Mouse (Mus musculus): Measurements from ENCODE around the gene Mterf4. TPM values are rescaled to one million over a fixed set of nuclear protein-coding genes. Genes with fewer than 3 reads are reported as not detected.

The Mterf4 gene
- total RNA-seq (2014; rRNA removed), result 31.5 and 31.9 TPM in 2 replicates
- 18.9 and 24.4 TPM in 2 replicates for polyA plus RNA-seq (2015; fragmentation: Nextera tagmentation; extraction: Ambion mirVana)

DNA sequence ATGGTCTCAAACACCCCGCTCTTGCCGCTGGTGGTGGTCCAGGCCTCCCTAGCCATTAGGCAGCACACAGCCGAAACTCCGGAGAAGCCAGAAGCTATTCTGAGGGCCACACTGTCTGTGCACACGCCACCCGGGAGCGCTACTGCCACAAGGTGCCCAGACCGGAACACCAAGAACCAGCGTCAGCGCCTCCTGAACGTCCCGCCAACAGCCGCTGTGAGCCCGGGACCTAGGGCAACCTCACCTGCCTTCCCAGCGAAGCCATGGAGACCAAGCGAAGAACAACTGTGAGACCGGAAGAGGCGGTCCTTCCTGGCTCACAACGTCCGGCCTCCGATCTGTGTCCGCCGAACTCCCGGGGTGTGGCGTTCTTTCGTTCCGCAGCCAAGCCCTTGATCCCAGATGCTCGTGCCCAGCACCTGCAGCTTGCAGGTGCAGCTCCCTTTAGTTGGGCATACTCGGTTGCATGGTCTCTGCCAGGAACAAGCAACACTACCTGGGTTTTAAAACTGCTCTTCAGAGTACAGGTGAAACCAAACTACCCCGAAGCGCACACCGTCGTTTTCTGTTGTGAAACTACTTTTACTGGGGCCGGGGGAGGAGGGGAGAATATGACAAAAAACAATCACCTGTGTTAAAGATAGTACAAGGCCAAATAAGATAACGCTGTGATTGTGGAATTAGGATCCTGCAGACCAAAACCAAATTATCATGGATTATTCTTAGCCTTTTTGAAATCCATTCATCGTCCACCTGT is at the start of gene Mterf4:
Gene Mterf4 (minus strand): TSS at position 335 of the 757 bp plus-strand sequence.
- 7% methylated on average over 36 of the region's 36 CpGs for WGBS
- peak; percentile 90 for DNase-seq
- Histone ChIP-seq H3K27me3 (ENCODE audit: insufficient read depth, low read length) (no peaks in the 10 kb centered on the region), H3K4me3 (ENCODE audit: low read depth, low read length) (peak within 1 kb of the TSS; percentile 86), H3K9me3 (ENCODE audit: low read length) (no peaks in the 10 kb centered on the region), H3K9ac (peak within 1 kb of the TSS; percentile 72), H3K4me2 (ENCODE audit: low read depth) (peak within 1 kb of the TSS; percentile 74), H3K36me3 (ENCODE audit: insufficient read depth) (peaks cover 26% of the 10 kb centered on the region), H3K27ac (ENCODE audit: low read depth, low read length) (peak within 1 kb of the TSS; percentile 69), H3K4me1 (ENCODE audit: insufficient read depth) (peaks cover 8% of the 10 kb centered on the region)
- peak; percentile 99 for ATAC-seq
- peak; percentile 30; the same call in 1 of the 2 replicates for TF ChIP-seq CTCF (IDR thresholded peaks at IDR 0.05; ENCODE audit: low read depth)

GRCm38 (mm10) chr1:93352724-93353123 is 47.0 kb upstream of the Mterf4 start:
- no peak for ATAC-seq
- H3K36me3 ChIP-seq (ENCODE audit: insufficient read depth), result peaks cover 69% of the 10 kb centered on the region
- no peaks in the 10 kb centered on the region for H3K27me3 ChIP-seq (ENCODE audit: insufficient read depth, low read length)
- no peaks in the 10 kb centered on the region for H3K4me1 ChIP-seq (ENCODE audit: insufficient read depth)
- DNase-seq, result no peak
- 73% methylated on average over 2 of the region's 2 CpGs for WGBS
- no peak overlapping the region for H3K27ac ChIP-seq (ENCODE audit: low read depth, low read length)
- H3K4me3 ChIP-seq (ENCODE audit: low read depth, low read length), result no peak overlapping the region
- no peak for TF ChIP-seq CTCF (IDR thresholded peaks at IDR 0.05; ENCODE audit: low read depth)
- no peak overlapping the region for H3K9ac ChIP-seq
- H3K9me3 ChIP-seq (ENCODE audit: low read length), result no peaks in the 10 kb centered on the region
- H3K4me2 ChIP-seq (ENCODE audit: low read depth), result no peak overlapping the region

DNA sequence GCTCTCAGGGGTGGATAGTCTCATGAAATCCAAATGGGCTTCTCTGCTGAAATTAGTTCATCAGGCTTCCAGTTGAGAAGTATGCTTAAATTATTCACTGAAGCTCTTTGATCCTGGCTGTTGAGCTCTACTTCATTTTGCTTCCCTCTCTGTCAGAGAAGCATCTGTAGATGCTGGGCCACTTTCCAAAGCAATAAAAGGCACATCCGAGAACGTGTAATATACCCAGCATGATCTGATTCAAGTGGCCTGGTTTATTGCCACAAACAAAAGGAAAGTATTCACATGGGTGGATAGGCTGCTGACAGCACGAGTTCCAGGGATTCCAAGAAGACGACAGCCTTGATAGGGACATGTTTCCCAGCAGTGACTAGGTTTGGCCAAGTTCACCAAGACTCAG is 44.0 kb upstream of the Mterf4 start:
- no peak for TF ChIP-seq CTCF (IDR thresholded peaks at IDR 0.05; ENCODE audit: low read depth)
- H3K4me3 ChIP-seq (ENCODE audit: low read depth, low read length), result no peak overlapping the region
- H3K27ac ChIP-seq (ENCODE audit: low read depth, low read length), result no peak overlapping the region
- H3K4me1 ChIP-seq (ENCODE audit: insufficient read depth), result 0 out of 2 replicates have a peak, but pooled peaks cover under 1% of the 10 kb centered on the region
- 57% methylated on average over 4 of the region's 4 CpGs for WGBS
- no peak overlapping the region for H3K9ac ChIP-seq
- peaks cover 56% of the 10 kb centered on the region for H3K36me3 ChIP-seq (ENCODE audit: insufficient read depth)
- H3K9me3 ChIP-seq (ENCODE audit: low read length), result no peaks in the 10 kb centered on the region
- ATAC-seq, result no peak
- DNase-seq, result no peak
- H3K4me2 ChIP-seq (ENCODE audit: low read depth), result no peak overlapping the region
- no peaks in the 10 kb centered on the region for H3K27me3 ChIP-seq (ENCODE audit: insufficient read depth, low read length)

GRCm38 (mm10) chr1:93347176-93347575 is 41.5 kb upstream of the Mterf4 start:
- DNase-seq (no peak), ATAC-seq (no peak)
- Histone ChIP-seq H3K36me3 (ENCODE audit: insufficient read depth) (peaks cover 33% of the 10 kb centered on the region), H3K27me3 (ENCODE audit: insufficient read depth, low read length) (no peaks in the 10 kb centered on the region), H3K4me1 (ENCODE audit: insufficient read depth) (peaks cover 9% of the 10 kb centered on the region; the same call in 1 of the 2 replicates), H3K4me3 (ENCODE audit: low read depth, low read length) (no peak overlapping the region), H3K4me2 (ENCODE audit: low read depth) (no peak overlapping the region), H3K9me3 (ENCODE audit: low read length) (no peaks in the 10 kb centered on the region), H3K27ac (ENCODE audit: low read depth, low read length) (no peak overlapping the region), H3K9ac (no peak overlapping the region)
- WGBS, result 90% methylated on average over 5 of the region's 5 CpGs
- no peak for TF ChIP-seq CTCF (IDR thresholded peaks at IDR 0.05; ENCODE audit: low read depth)

- Histone ChIP-seq H3K36me3 (ENCODE audit: insufficient read depth) (peaks cover 11% of the 10 kb centered on the region; the same call in 1 of the 2 replicates), H3K4me3 (ENCODE audit: low read depth, low read length) (peak overlapping the region; percentile 69), H3K9ac (peak overlapping the region; percentile 63), H3K4me1 (ENCODE audit: insufficient read depth) (peaks cover 10% of the 10 kb centered on the region; the same call in 1 of the 2 replicates), H3K9me3 (ENCODE audit: low read length) (no peaks in the 10 kb centered on the region), H3K27ac (ENCODE audit: low read depth, low read length) (peak overlapping the region; percentile 58), H3K27me3 (ENCODE audit: insufficient read depth, low read length) (no peaks in the 10 kb centered on the region), H3K4me2 (ENCODE audit: low read depth) (peak overlapping the region; percentile 95)
- TF ChIP-seq CTCF (IDR thresholded peaks at IDR 0.05; ENCODE audit: low read depth), result peak; percentile 58
- 2% methylated on average over 39 of the region's 39 CpGs for WGBS
- DNase-seq (peak; percentile 98), ATAC-seq (peak; percentile 98)
Observed at GRCm38 (mm10) chr1:93343504-93344047, 37.9 kb upstream of the Mterf4 start.

DNA sequence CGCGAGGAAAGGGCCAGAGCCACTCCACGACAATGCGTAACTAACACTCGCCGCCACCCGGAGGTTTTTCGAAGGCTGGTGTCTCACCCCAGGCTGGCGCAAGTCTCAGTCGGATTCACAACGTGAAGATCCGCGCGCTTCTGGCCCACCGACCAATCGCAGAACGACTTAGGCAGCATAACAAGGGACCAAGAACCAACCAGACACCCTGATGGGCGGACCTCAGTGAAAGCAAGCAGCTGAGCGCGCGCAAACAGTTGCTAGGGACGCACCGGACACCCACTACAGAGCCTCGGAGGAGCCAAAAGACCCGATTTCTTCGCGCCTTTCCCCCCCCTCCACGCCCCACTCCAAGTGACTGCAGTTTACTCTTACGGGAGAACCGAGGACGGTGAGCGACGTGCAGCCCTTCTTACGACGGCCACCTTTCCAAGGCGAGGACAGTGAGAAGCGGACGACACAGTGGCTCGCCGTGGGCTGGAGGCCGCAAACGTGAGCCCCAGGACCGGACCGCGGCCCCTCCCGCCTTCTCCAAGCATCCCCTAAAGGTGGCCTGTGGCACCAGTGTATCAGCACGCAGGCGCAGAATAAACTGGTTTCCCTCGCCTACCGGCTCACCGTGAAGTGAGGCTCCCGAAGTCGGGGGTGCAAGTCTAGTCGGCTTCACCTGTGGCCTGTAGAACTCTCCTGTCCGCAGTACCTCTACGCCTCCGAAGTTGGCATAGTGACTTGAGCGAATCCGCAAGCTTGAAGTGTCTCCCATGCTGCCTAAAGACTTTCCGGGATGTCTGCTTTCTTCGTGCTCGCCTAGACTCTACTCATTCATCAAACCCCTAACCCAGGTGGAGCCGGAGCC is 37.2 kb upstream of the Mterf4 start, which contains the start of the genes Ppp1r7 and Pask:
Gene Ppp1r7 (plus strand): TSS at position 207 of the 856 bp plus-strand sequence.
Gene Pask (minus strand): TSS at position 835 of the 856 bp plus-strand sequence.
- peaks cover 10% of the 10 kb centered on the region; the same call in 1 of the 2 replicates for H3K4me1 ChIP-seq (ENCODE audit: insufficient read depth)
- WGBS, result 2% methylated on average over 63 of the region's 63 CpGs
- no peaks in the 10 kb centered on the region for H3K27me3 ChIP-seq (ENCODE audit: insufficient read depth, low read length)
- ATAC-seq (peak; percentile 94), DNase-seq (peak; percentile 97)
- H3K4me3 ChIP-seq (ENCODE audit: low read depth, low read length), result peak within 1 kb of the TSS; percentile 69
- H3K4me2 ChIP-seq (ENCODE audit: low read depth), result peak within 1 kb of the TSS; percentile 95
- H3K9me3 ChIP-seq (ENCODE audit: low read length), result no peaks in the 10 kb centered on the region
- no peak for TF ChIP-seq CTCF (IDR thresholded peaks at IDR 0.05; ENCODE audit: low read depth)
- H3K9ac ChIP-seq, result peak within 1 kb of the TSS; percentile 63
- peaks cover 5% of the 10 kb centered on the region; the same call in 1 of the 2 replicates for H3K36me3 ChIP-seq (ENCODE audit: insufficient read depth)
- H3K27ac ChIP-seq (ENCODE audit: low read depth, low read length), result peak within 1 kb of the TSS; percentile 58

Data from forebrain, postnatal 0 days (tissue).